8 mouse cellular contexts compared by ENCODE assay signal in the genomic region with DNA sequence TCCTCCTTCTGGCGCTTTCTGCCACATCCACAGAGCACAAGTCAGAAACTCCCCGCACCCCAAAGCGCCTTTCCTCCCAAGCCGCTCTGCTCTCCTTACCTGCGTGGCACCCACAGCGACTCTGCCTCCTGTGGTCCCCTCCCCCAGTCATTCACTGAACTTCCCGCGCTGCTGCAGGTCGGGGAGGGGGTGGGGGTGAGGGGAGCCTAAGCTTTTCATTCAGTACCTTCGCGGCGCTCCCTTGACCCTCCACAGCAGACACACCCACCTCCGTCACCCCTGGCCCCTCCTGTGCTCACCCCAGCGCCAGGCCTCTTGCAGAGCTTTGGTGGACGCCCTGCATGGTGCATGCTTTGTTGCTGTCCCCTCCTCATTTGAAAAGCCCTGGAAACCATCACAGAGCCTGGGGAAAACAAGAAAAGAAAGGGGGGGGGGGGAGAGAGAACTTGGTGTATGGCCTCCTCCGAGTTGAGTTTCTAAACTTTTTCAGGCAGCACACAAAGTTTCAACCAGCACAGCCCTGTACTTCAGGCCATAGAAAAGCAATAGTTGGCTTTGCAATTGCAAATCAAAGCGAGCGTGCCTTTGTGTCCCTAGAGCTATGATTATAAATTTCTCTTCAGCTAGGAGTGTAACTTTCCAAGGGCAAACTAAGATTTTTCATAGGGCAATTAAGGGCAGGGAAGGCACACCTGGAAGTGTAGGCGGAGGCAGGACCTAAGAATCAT. TPM values are rescaled to one million over a fixed set of nuclear protein-coding genes. Genes with fewer than 3 reads are reported as not detected.
DNase-seq lines count a peak whose midpoint lies in the region; ATAC-seq lines count a peak whose summit lies in the region.

A gene (minus strand): TSS at position 268 of the 728 bp plus-strand sequence.

- no peak for DNase-seq in frontal cortex, adult 2 months (ENCODE audit: extremely low spot score in 1 of 2, low spot score in 1 of 2)
- DNase-seq in frontal cortex, postnatal 36 days (ENCODE audit: low spot score in 2 of 2): no peak
- DNase-seq in urinary bladder, adult 18-20 months (ENCODE audit: low spot score in 2 of 2): peak; percentile 45 to 60
- no peak for DNase-seq in urinary bladder, postnatal 10 days (ENCODE audit: low spot score)
- DNase-seq in limb, embryonic 11.5 days (ENCODE audit: low spot score): peak; percentile 83
- no peak for DNase-seq in cerebellum, adult 11-12 months

- H3K9me3 ChIP-seq in heart, embryonic 14.5 days (ENCODE audit: control insufficient read depth, low read length): no peaks in the 10 kb centered on the region
- no peaks in the 10 kb centered on the region for H3K9me3 ChIP-seq in limb, embryonic 11.5 days (ENCODE audit: control insufficient read depth, low read length)
- H3K9me3 ChIP-seq in neural tube, embryonic 15.5 days (replicated peaks): no peaks in the 10 kb centered on the region

- H3K9ac ChIP-seq in heart, embryonic 14.5 days (ENCODE audit: low read length): peak within 1 kb of the TSS; percentile 81
- H3K9ac ChIP-seq in limb, embryonic 11.5 days (ENCODE audit: low read length): peak within 1 kb of the TSS; percentile 96
- H3K9ac ChIP-seq in neural tube, embryonic 15.5 days (replicated peaks): peak within 1 kb of the TSS; percentile 63

- H3K4me2 ChIP-seq in heart, embryonic 14.5 days (ENCODE audit: low read length): peak within 1 kb of the TSS; percentile 97
- H3K4me2 ChIP-seq in limb, embryonic 11.5 days (ENCODE audit: low read depth, severe bottlenecking): peak within 1 kb of the TSS; percentile 77
- peak within 1 kb of the TSS; percentile 99 for H3K4me2 ChIP-seq in neural tube, embryonic 15.5 days

- 0 out of 2 replicates have a peak, but pooled peaks have one; percentile 22 for ATAC-seq in heart, embryonic 14.5 days (ENCODE audit: insufficient number of reproducible peaks, insufficient read depth, low FRiP score, low read depth)
- peak; percentile 87 for ATAC-seq in limb, embryonic 11.5 days (ENCODE audit: insufficient number of reproducible peaks, low FRiP score, low TSS enrichment, low read depth)
- ATAC-seq in neural tube, embryonic 15.5 days (ENCODE audit: low FRiP score): peak; percentile 73

- no peaks in the 10 kb centered on the region for H3K27me3 ChIP-seq in heart, embryonic 14.5 days (ENCODE audit: control insufficient read depth, insufficient read depth, low read length)
- no peaks in the 10 kb centered on the region for H3K27me3 ChIP-seq in limb, embryonic 11.5 days (ENCODE audit: control insufficient read depth, insufficient read depth, low read length)
- peaks cover 16% of the 10 kb centered on the region for H3K27me3 ChIP-seq in neural tube, embryonic 15.5 days (replicated peaks)

- 8% methylated on average over 19 of the region's 19 CpGs for WGBS in heart, embryonic 14.5 days
- 3% methylated on average over 19 of the region's 19 CpGs for WGBS in limb, embryonic 11.5 days
- 5% methylated on average over 18 of the region's 19 CpGs for WGBS in neural tube, embryonic 15.5 days

- H3K4me1 ChIP-seq in heart, embryonic 14.5 days (ENCODE audit: control insufficient read depth in 2 of 2, insufficient read depth in 2 of 2, low read length in 2 of 2): peaks cover 3 to 12% of the 10 kb centered on the region in 2 experiments; a peak in 3 of 4 replicates
- H3K4me1 ChIP-seq in limb, embryonic 11.5 days (ENCODE audit: control insufficient read depth, insufficient read depth, low read length): peaks cover 21% of the 10 kb centered on the region
- H3K4me1 ChIP-seq in neural tube, embryonic 15.5 days: peaks cover 20% of the 10 kb centered on the region

- peak within 1 kb of the TSS in 1 of 2 experiments; percentile 57; a peak in 1 of 4 replicates for H3K27ac ChIP-seq in heart, embryonic 14.5 days (replicated peaks in 1 of 2; ENCODE audit: control insufficient read depth in 1 of 2, insufficient read depth in 1 of 2, low read depth in 2 of 2, low read length in 2 of 2)
- peak within 1 kb of the TSS; percentile 94 for H3K27ac ChIP-seq in limb, embryonic 11.5 days (replicated peaks; ENCODE audit: low read depth, low read length)
- H3K27ac ChIP-seq in neural tube, embryonic 15.5 days (replicated peaks): peak within 1 kb of the TSS; percentile 61

- no peaks in the 10 kb centered on the region for H3K36me3 ChIP-seq in heart, embryonic 14.5 days (ENCODE audit: control insufficient read depth, insufficient read depth, low read length)
- peaks cover 2% of the 10 kb centered on the region; the same call in 1 of the 2 replicates for H3K36me3 ChIP-seq in limb, embryonic 11.5 days (ENCODE audit: control insufficient read depth, insufficient read depth, low read length)
- H3K36me3 ChIP-seq in neural tube, embryonic 15.5 days: no peaks in the 10 kb centered on the region

- peak within 1 kb of the TSS; percentile 64 to 73 for H3K4me3 ChIP-seq in heart, embryonic 14.5 days (ENCODE audit: control insufficient read depth in 1 of 2, insufficient read depth in 1 of 2, low read depth in 1 of 2, low read length in 2 of 2)
- peak within 1 kb of the TSS; percentile 94 for H3K4me3 ChIP-seq in limb, embryonic 11.5 days (ENCODE audit: low read depth, low read length)
- H3K4me3 ChIP-seq in neural tube, embryonic 15.5 days (replicated peaks): peak within 1 kb of the TSS; percentile 75

RNA-seq across cellular contexts. Expression of the gene that starts here (rescaled TPM):
- 25.1 and 29.2 TPM in 2 replicates for polyA plus RNA-seq in frontal cortex, adult 2 months (2012; rRNA removed)
- polyA plus RNA-seq in heart, embryonic 14.5 days (2014; fragmentation: Nextera tagmentation; extraction: Ambion mirVana): 13.9 and 14.2 TPM in 2 replicates
- 256 and 263 TPM in 2 replicates for polyA plus RNA-seq in limb, embryonic 11.5 days (2014; fragmentation: Nextera tagmentation; extraction: Ambion mirVana)
- polyA plus RNA-seq in neural tube, embryonic 15.5 days (2015; fragmentation: Nextera tagmentation; extraction: Ambion mirVana): 15.9 and 25.3 TPM in 2 replicates

Comparison
In these comparisons a context has a peak if more than half of its experiments do, and no peak if none do; other contexts are left out.
1. DNase-seq: peak in urinary bladder, adult 18-20 months (2 of 2) and limb, embryonic 11.5 days (single experiment); none in frontal cortex, adult 2 months (0 of 2), frontal cortex, postnatal 36 days (0 of 2), urinary bladder, postnatal 10 days (single experiment) and cerebellum, adult 11-12 months (single experiment).
2. ATAC-seq: peak in every context shown above with its lines; median percentile 87 in limb, embryonic 11.5 days; 73 in neural tube, embryonic 15.5 days; 22 in heart, embryonic 14.5 days.
3. Peak in every context shown above with its lines, with median percentiles within 50 percentile points of each other: H3K4me2 ChIP-seq, H3K4me3 ChIP-seq and H3K9ac ChIP-seq.